Mouse (Mus musculus): ENCODE measurements around the gene Zbp1. TPM values are rescaled to one million over a fixed set of nuclear protein-coding genes. Genes with fewer than 3 reads are reported as not detected.
A peak's percentile ranks its signal among the peaks of the same experiment; 100 is the strongest.

Zbp1 gene
- polyA plus RNA-seq, 1 experiment = 2.8 TPM

DNA sequence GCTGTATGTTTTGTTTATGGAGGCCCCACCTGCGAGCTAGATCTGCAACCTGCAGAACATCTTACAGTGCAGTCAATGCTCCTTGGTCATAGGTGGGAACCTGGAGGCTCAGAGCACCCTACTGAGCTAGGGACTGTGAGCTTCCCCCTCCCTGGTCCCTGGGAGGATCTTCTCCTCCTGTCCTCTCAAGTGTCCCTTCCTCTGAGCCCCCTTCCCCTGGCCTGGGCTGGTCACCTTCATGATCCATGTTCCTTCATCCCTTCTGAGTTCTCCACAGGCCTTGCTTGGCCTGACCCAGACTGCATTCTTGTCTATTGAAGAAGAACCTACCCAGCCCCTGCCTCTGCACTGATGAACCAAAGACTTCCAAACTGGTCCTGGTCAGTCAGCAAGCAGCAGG is 44.2 kb downstream of the Zbp1 start:
- no peak overlapping the region for H3K4me3 ChIP-seq (replicated peaks)
- H3K27me3 ChIP-seq (replicated peaks) = peaks cover 51% of the 10 kb centered on the region
- H3K4me1 ChIP-seq = peaks cover 29% of the 10 kb centered on the region
- H3K36me3 ChIP-seq (replicated peaks; ENCODE audit: low read length) = no peaks in the 10 kb centered on the region
- TF ChIP-seq FLI1 (IDR thresholded peaks at IDR 0.05; ENCODE audit: low read length) (no peak), GATA1 (IDR thresholded peaks at IDR 0.05; ENCODE audit: borderline replicate concordance, low read length) (no peak)
- peaks cover 20% of the 10 kb centered on the region for H3K9me3 ChIP-seq

DNA sequence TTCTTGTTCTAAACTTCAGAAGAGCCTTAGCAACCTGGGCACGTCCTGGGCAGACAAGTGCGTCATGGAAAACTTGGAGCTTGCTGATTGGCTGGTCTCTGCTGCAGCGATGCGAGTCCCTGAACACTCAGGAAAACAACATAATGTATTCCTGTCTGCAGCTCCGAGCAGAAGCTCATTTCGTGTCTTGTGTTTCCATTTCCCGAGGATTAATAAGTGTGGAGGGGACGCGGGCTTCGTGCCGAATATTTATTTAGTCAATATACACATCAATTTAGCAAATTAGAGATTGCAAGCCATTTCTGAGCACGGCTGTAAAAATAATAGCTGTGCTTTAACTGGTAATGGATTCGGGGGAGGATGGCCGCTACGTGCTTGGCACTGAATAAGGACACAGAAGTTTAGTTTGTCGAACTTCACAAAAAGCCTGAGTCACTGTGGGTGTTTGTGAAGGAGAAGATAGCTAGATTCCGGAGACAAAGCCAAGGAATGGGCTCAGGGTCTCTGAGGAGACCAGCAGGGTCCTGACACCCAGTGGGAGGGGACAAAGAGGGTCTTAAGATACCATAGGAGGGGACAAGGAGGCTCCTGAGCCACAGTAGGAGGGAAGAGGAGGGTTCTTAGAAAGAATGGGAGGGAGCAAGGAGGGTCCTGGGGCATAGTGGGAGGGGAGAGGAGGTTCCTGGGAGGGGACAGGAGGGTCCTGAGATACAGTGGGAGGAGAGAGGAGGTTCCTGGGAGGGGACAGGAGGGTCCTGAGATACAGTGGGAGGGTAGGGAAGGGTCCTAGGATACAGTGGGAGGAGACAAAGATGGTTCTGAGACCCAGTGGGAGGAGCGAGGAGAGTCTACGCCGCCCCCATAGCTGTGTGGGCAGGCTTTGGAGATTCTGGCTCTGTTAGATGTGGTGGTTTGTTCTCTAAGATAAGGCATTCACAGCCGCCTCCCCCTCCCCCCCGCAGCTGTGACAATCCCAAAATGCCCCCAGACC is 44.9 kb downstream of the Zbp1 start:
- TF ChIP-seq GATA1 (IDR thresholded peaks at IDR 0.05; ENCODE audit: borderline replicate concordance, low read length) (no peak), FLI1 (IDR thresholded peaks at IDR 0.05; ENCODE audit: low read length) (no peak)
- Histone ChIP-seq H3K27me3 (replicated peaks) (peaks cover 53% of the 10 kb centered on the region), H3K4me1 (peaks cover 29% of the 10 kb centered on the region), H3K36me3 (replicated peaks; ENCODE audit: low read length) (no peaks in the 10 kb centered on the region), H3K9me3 (peaks cover 20% of the 10 kb centered on the region), H3K4me3 (replicated peaks) (peak overlapping the region; percentile 48)

DNA sequence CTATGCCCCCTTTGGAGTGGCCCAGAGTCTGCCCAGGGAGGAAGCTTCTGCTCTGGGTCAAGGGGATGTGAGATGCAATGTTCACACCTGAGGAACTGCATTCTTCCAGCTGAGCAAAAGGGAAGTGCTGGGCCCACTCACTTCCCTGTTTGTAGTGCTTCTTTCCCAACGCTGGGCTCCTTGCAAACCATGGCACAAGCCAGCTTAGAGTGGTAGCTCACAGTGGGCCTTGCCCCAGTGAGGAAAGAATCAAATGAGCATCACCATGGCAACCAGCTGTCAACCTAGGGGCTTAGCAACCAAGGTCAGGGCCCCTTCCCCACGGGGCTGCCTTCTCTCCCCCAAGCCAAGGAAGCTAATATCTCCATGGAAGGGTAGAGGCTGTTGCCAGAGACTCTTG is 45.7 kb downstream of the Zbp1 start:
- Histone ChIP-seq H3K27me3 (replicated peaks) (peaks cover 55% of the 10 kb centered on the region), H3K4me1 (peaks cover 29% of the 10 kb centered on the region), H3K9me3 (peaks cover 20% of the 10 kb centered on the region), H3K4me3 (replicated peaks) (no peak overlapping the region), H3K36me3 (replicated peaks; ENCODE audit: low read length) (no peaks in the 10 kb centered on the region)
- no peak for TF ChIP-seq FLI1 (IDR thresholded peaks at IDR 0.05; ENCODE audit: low read length)
- TF ChIP-seq GATA1 (IDR thresholded peaks at IDR 0.05; ENCODE audit: borderline replicate concordance, low read length) = no peak

DNA sequence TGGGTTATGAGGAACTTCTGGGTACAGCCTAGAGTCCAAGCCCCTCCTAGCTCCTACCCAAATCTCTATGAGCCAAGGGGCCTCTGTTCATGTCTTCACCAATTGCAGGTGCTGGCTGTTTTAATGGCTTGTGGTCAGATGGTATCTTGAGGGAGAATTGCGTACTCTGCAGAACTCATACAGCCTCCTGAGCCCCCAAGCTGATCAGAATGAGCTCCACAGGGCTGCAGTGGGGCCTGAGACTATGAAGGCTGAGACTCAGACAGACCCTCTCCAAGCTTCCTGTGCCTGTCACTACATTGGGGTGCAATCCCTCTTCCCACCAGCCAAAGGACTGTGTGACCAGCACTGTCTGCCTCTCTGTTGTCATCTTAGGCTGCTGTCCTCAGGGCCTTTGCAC is 46.3 kb downstream of the Zbp1 start:
- Histone ChIP-seq H3K9me3 (peaks cover 20% of the 10 kb centered on the region), H3K4me3 (replicated peaks) (no peak overlapping the region), H3K36me3 (replicated peaks; ENCODE audit: low read length) (no peaks in the 10 kb centered on the region), H3K27me3 (replicated peaks) (peaks cover 53% of the 10 kb centered on the region), H3K4me1 (peaks cover 29% of the 10 kb centered on the region)
- TF ChIP-seq FLI1 (IDR thresholded peaks at IDR 0.05; ENCODE audit: low read length) (no peak), GATA1 (IDR thresholded peaks at IDR 0.05; ENCODE audit: borderline replicate concordance, low read length) (no peak)

DNA sequence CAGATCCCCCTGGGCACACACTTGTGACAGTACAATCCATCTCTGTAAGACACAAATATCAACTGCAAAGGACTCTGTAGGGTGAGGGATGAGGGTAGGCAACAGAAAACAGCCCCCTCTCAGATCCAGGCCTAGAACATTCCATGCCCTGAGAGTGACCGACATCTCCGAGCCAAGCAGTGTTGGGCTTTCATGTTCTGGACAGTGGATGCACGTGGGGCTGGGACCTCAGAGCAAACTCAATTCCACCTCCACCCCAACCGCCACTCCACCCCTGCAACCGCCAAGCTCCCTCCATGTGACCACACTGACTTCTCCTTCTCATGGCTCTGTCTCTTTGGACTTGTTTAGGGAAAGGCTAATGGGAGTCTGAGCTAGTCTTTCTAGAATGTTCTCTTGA is 46.8 kb downstream of the Zbp1 start:
- H3K36me3 ChIP-seq (replicated peaks; ENCODE audit: low read length) = no peaks in the 10 kb centered on the region
- no peak for TF ChIP-seq FLI1 (IDR thresholded peaks at IDR 0.05; ENCODE audit: low read length)
- no peak for TF ChIP-seq GATA1 (IDR thresholded peaks at IDR 0.05; ENCODE audit: borderline replicate concordance, low read length)
- H3K4me1 ChIP-seq = peaks cover 29% of the 10 kb centered on the region
- H3K27me3 ChIP-seq (replicated peaks) = peaks cover 52% of the 10 kb centered on the region
- H3K9me3 ChIP-seq = peaks cover 20% of the 10 kb centered on the region
- no peak overlapping the region for H3K4me3 ChIP-seq (replicated peaks)

DNA sequence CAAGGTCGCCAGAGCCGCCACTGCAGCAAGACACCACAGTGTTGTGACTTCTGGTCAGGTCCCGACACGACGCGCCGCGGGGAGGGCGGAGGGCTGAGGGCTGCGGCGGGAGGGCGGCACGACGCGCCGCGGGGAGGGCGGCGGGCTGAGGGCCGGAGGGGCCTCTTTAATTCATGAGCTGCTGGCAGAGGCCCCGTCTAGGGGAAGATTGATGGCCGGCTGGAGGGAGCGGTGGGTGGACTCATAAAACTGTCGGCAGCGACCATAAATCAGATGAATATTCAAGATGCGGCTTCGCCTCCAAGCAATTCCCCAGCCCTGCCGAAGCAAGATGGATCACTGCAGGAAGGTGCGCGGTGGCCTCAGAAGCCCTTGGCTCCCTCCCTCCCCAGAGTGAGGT is 47.3 kb downstream of the Zbp1 start:
- peaks cover 29% of the 10 kb centered on the region for H3K4me1 ChIP-seq
- peaks cover 53% of the 10 kb centered on the region for H3K27me3 ChIP-seq (replicated peaks)
- peaks cover 20% of the 10 kb centered on the region for H3K9me3 ChIP-seq
- peak overlapping the region; percentile 50 for H3K4me3 ChIP-seq (replicated peaks)
- H3K36me3 ChIP-seq (replicated peaks; ENCODE audit: low read length) = no peaks in the 10 kb centered on the region
- no peak for TF ChIP-seq FLI1 (IDR thresholded peaks at IDR 0.05; ENCODE audit: low read length)
- TF ChIP-seq GATA1 (IDR thresholded peaks at IDR 0.05; ENCODE audit: borderline replicate concordance, low read length) = no peak

DNA sequence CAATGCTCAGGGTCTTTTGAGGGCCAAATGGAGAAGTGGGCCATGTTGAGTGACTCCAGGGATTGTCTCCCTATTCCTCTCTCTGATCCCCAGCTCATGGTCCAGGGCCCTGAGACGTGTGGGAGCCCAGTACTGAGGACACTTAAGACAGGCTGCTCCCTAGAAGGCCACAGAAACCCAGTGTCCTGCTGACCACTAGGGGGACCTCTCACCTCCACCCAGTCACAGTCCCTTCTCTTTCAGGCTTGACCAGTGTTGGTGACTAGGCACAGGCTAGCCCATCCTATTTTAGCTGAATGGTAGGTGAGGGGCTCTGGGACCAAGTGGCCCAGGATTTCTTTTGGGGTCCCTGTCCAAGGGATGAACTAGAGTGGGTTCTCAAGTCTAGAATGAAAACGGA is 48.0 kb downstream of the Zbp1 start:
- Histone ChIP-seq H3K4me1 (peaks cover 29% of the 10 kb centered on the region), H3K4me3 (replicated peaks) (no peak overlapping the region), H3K27me3 (replicated peaks) (peaks cover 59% of the 10 kb centered on the region), H3K9me3 (peaks cover 16% of the 10 kb centered on the region), H3K36me3 (replicated peaks; ENCODE audit: low read length) (no peaks in the 10 kb centered on the region)
- TF ChIP-seq GATA1 (IDR thresholded peaks at IDR 0.05; ENCODE audit: borderline replicate concordance, low read length) (no peak), FLI1 (IDR thresholded peaks at IDR 0.05; ENCODE audit: low read length) (no peak)

DNA sequence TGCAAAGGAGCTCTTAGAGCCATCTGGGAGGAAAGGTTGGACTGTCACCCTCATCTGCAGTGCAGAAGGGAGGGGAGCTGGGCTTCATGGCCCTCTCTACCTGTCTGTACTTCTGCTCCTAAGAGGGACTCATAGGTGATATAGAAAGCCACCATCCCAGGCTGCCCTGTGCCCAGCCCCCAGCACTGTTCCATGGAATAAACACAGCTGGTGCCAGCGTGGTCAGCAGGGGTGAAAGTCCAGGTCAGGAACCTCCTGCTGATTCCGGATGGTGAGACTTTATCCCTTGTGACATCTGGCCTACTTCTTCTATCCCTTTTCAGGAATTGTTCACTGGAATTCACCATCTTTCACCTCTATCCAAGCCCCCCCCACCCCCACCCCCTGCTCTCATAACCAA is 48.6 kb downstream of the Zbp1 start:
- peaks cover 10% of the 10 kb centered on the region; the same call in 1 of the 2 replicates for H3K9me3 ChIP-seq
- H3K27me3 ChIP-seq (replicated peaks) = peaks cover 59% of the 10 kb centered on the region
- no peak overlapping the region for H3K4me3 ChIP-seq (replicated peaks)
- H3K36me3 ChIP-seq (replicated peaks; ENCODE audit: low read length) = no peaks in the 10 kb centered on the region
- TF ChIP-seq GATA1 (IDR thresholded peaks at IDR 0.05; ENCODE audit: borderline replicate concordance, low read length) = no peak
- TF ChIP-seq FLI1 (IDR thresholded peaks at IDR 0.05; ENCODE audit: low read length) = no peak
- peaks cover 29% of the 10 kb centered on the region for H3K4me1 ChIP-seq

DNA sequence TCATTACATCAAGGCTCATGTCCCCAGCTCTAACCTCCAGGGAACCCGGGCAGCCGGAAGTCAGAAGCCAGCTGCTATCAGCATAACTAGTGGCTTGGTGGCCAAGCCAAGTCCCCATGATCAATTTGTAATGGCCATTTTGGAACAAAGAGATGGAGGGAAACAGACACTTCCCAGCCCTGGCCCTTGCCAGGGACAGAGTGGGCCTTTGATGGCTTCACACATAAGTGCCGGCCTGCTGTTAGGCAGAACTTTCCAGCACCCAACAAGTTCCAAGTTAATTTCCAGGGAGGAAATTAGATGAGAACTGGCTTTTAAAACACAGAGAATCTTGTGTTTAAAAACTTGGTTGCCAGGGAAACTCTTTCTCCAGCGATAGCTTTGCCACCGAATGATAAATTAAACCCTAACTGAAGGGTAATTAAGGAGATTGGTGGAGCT is 50.3 kb downstream of the Zbp1 start:
- Histone ChIP-seq H3K4me3 (replicated peaks) (no peak overlapping the region), H3K27me3 (replicated peaks) (peaks cover 56% of the 10 kb centered on the region), H3K4me1 (peaks cover 20% of the 10 kb centered on the region), H3K9me3 (peaks cover 3% of the 10 kb centered on the region; the same call in 1 of the 2 replicates), H3K36me3 (replicated peaks; ENCODE audit: low read length) (no peaks in the 10 kb centered on the region)
- TF ChIP-seq GATA1 (IDR thresholded peaks at IDR 0.05; ENCODE audit: borderline replicate concordance, low read length) (no peak), FLI1 (IDR thresholded peaks at IDR 0.05; ENCODE audit: low read length) (no peak)

DNA sequence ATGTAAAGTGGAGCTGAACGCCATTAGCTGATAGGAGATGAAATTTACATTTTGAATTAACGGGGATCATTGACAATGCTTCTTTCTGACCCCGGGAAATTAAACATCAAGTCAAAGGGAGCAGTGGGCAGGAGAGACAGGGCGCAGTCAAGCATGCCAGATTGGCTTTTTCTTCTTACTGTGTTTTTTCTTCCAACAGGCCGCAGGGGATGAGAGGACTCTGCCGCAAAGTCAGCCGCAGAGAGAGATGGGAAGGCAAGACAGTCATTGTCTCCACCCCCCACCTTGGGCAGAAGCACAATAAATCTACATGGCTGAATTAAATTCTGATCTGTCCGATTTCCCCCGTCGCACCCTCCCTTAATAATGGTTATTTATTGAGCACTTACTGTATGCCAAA is 53.4 kb downstream of the Zbp1 start:
- peaks cover 29% of the 10 kb centered on the region for H3K27me3 ChIP-seq (replicated peaks)
- H3K36me3 ChIP-seq (replicated peaks; ENCODE audit: low read length) = no peaks in the 10 kb centered on the region
- no peak overlapping the region for H3K4me3 ChIP-seq (replicated peaks)
- H3K4me1 ChIP-seq = no peaks in the 10 kb centered on the region
- TF ChIP-seq GATA1 (IDR thresholded peaks at IDR 0.05; ENCODE audit: borderline replicate concordance, low read length) = no peak
- no peak for TF ChIP-seq FLI1 (IDR thresholded peaks at IDR 0.05; ENCODE audit: low read length)
- peaks cover 4% of the 10 kb centered on the region; the same call in 1 of the 2 replicates for H3K9me3 ChIP-seq
